Mouse (Mus musculus) embryonic facial prominence, embryonic 13.5 days (tissue): ENCODE results near the gene Lrp1. TPM values are rescaled to one million over a fixed set of nuclear protein-coding genes. Genes with fewer than 3 reads are reported as not detected.

Experiments used
- ATAC-seq: fragments of 200-750 bp; cut with Nextera tagmentation; 2 replicates; pipeline ENCODE4 v1.8.0; 2017; ENCODE audit warnings: low read depth; ENCODE audit not compliant: insufficient number of reproducible peaks, insufficient read depth, low FRiP score, low TSS enrichment
- H3K27ac ChIP-seq: fragments of 300-500 bp; sonication (generic); 2 replicates; pipeline ENCODE4 v1.5.1; 2015; ENCODE audit warnings: moderate library complexity, mild to moderate bottlenecking, inconsistent platforms
- H3K27me3 ChIP-seq: fragments of 300-500 bp; sonication (generic); 2 replicates; pipeline ENCODE4 v1.6.1; 2015; ENCODE audit warnings: mild to moderate bottlenecking, inconsistent platforms
- H3K36me3 ChIP-seq: fragments of 300-500 bp; sonication (generic); 2 replicates; pipeline ENCODE4 v1.6.1; 2015; ENCODE audit warnings: mild to moderate bottlenecking, inconsistent platforms
- H3K4me1 ChIP-seq: fragments of 300-500 bp; sonication (generic); 2 replicates; pipeline ENCODE4 v1.6.1; 2015; ENCODE audit warnings: inconsistent platforms
- H3K4me2 ChIP-seq: fragments of 300-500 bp; sonication (generic); 2 replicates; pipeline ENCODE4 v1.6.1; 2015; ENCODE audit warnings: moderate library complexity, mild to moderate bottlenecking, inconsistent platforms
- H3K4me3 ChIP-seq: fragments of 300-500 bp; sonication (generic); 2 replicates; pipeline ENCODE4 v1.5.1; 2015; ENCODE audit warnings: mild to moderate bottlenecking, inconsistent platforms
- H3K9ac ChIP-seq: fragments of 300-500 bp; sonication (generic); 2 replicates; pipeline ENCODE4 v1.6.1; 2015; ENCODE audit warnings: mild to moderate bottlenecking, inconsistent platforms
- H3K9me3 ChIP-seq: fragments of 300-500 bp; sonication (generic); 2 replicates; pipeline ENCODE4 v1.6.1; 2016; ENCODE audit warnings: inconsistent platforms
- WGBS: fragments of 180-500 bp; shearing (Covaris S2); methylation state at CpG from one replicate; pipeline ENCODE4 v1.1.7; 2015; ENCODE audit warnings: mixed read lengths; 5-methylcytosine and 5-hydroxymethylcytosine counted together
- polyA plus RNA-seq: library from polyadenylated mRNA; unstranded; fragments of >200 nt; fragmentation: Nextera tagmentation; extraction: Ambion mirVana; gene quantifications from 2 replicates; pipeline ENCODE4 v1.2.1, GENCODE M21; 2015

Lrp1 gene
- polyA plus RNA-seq, result 139 and 159 TPM in 2 replicates

DNA sequence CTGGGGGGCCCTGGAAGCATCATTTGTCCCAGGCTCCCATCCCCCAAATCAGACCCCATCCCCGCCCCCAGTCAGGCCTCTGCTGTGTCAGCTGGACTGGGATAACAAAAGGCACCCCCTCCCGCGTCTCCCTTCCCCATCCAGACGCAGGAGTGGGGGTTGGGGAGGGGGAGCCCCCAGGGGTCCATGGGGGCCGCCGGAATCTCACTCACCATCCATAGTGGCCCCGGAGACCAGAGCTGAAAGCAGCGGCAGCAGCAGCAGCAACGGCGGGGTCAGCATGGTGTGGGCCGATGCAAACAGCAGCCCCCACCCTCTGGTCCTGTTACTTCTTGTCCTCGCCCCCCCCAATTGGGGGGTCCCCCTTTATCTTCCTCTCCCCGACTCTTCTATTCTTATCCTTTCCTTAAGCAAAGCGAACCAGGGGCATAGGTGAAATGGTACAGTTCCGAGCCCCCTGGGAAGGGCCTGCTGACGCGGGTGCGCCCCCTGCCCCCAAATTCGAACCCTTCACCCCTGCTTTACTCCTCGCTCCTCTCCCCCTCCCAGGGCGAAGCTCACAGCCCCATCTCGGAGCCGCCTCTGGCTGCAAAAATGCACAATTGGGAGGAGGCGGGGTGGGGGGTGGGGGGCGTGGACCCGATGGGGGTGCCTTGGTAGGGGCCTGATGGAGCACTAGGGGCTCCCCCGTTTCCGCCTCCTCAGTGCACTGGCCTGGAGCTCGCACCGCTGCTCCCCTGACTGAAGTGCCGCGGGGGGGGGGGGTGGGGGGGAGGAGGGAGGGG lies at the start of gene Lrp1:
TSS of gene Lrp1 (minus strand) at position 743 of the 785 bp plus-strand sequence.
- H3K36me3 ChIP-seq, result peaks cover 5% of the 10 kb centered on the region
- H3K4me1 ChIP-seq, result peaks cover 50% of the 10 kb centered on the region
- no peaks in the 10 kb centered on the region for H3K9me3 ChIP-seq
- H3K9ac ChIP-seq, result peak within 1 kb of the TSS; percentile 94
- H3K27me3 ChIP-seq, result no peaks in the 10 kb centered on the region
- peak within 1 kb of the TSS; percentile 98 for H3K27ac ChIP-seq
- under 1% methylated on average over 27 of the region's 32 CpGs for WGBS
- peak; percentile 77 for ATAC-seq
- peak within 1 kb of the TSS; percentile 87 for H3K4me3 ChIP-seq
- H3K4me2 ChIP-seq, result peak within 1 kb of the TSS; percentile 85

DNA sequence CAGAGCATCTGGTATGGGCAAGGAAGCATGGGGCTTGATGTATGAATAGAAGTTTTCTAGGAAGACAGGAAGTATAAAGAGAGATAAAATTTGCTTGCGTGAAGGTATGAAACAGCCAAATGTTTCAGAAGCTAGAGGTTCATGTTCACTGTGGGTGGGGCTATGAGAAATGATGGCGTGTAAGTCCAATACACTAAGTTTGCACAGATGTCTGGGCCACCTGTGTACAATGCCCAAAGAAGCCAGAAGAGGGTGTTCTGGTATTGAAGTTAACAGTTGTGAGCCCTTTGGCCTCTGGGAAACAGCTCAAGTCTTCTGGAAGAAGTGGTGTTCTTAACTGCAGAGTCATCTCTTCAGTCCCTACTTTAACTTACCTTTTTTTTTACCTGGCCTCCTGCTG lies 49.2 kb upstream of the Lrp1 start:
- Histone ChIP-seq H3K9ac (no peak overlapping the region), H3K4me1 (peaks cover 21% of the 10 kb centered on the region), H3K27ac (no peak overlapping the region), H3K4me2 (no peak overlapping the region), H3K9me3 (no peaks in the 10 kb centered on the region), H3K27me3 (no peaks in the 10 kb centered on the region), H3K36me3 (no peaks in the 10 kb centered on the region), H3K4me3 (no peak overlapping the region)
- WGBS, result 80% methylated on average over 2 of the region's 2 CpGs
- no peak for ATAC-seq

DNA sequence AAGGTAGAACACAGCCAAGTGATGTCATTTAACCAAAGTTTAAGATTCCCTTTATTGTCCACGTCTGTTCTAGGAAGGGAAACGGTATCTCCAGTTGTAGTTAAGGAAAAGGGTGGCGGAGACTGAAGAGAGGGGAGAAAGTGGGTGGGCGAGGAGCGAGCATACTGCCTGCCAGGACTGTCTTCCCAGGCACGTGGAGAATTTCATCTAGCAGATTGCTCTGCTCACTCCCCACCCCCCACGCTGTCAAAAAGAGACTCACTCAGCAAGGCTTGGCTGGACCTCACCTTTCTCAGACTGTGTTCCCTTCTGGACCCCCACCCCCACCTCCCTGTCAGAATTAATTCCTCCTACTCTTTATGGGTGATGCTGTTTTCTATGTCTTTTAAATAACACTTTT lies 48.2 kb upstream of the Lrp1 start:
- 12% methylated on average over 7 of the region's 7 CpGs for WGBS
- H3K9me3 ChIP-seq, result no peaks in the 10 kb centered on the region
- H3K9ac ChIP-seq, result peak overlapping the region; percentile 74
- peak overlapping the region; percentile 87 for H3K4me3 ChIP-seq
- H3K4me2 ChIP-seq, result peak overlapping the region; percentile 90
- H3K27ac ChIP-seq, result peak overlapping the region; percentile 100
- peaks cover 8% of the 10 kb centered on the region for H3K36me3 ChIP-seq
- ATAC-seq, result no peak
- H3K4me1 ChIP-seq, result peaks cover 31% of the 10 kb centered on the region
- H3K27me3 ChIP-seq, result no peaks in the 10 kb centered on the region

- H3K4me2 ChIP-seq, result peak within 1 kb of the TSS; percentile 90
- peaks cover 16% of the 10 kb centered on the region for H3K36me3 ChIP-seq
- no peaks in the 10 kb centered on the region for H3K9me3 ChIP-seq
- ATAC-seq, result peak; percentile 56
- peaks cover 39% of the 10 kb centered on the region for H3K4me1 ChIP-seq
- peak within 1 kb of the TSS; percentile 100 for H3K27ac ChIP-seq
- WGBS, result 1% methylated on average over 39 of the region's 40 CpGs
- H3K27me3 ChIP-seq, result no peaks in the 10 kb centered on the region
- H3K9ac ChIP-seq, result peak within 1 kb of the TSS; percentile 94
- peak within 1 kb of the TSS; percentile 87 for H3K4me3 ChIP-seq
Measured at GRCm38 (mm10) chr10:127668093-127669050, 47.4 kb upstream of the Lrp1 start, which contains the start of gene Nab2. TSS of gene Nab2 (minus strand) at chr10:127668568.

DNA sequence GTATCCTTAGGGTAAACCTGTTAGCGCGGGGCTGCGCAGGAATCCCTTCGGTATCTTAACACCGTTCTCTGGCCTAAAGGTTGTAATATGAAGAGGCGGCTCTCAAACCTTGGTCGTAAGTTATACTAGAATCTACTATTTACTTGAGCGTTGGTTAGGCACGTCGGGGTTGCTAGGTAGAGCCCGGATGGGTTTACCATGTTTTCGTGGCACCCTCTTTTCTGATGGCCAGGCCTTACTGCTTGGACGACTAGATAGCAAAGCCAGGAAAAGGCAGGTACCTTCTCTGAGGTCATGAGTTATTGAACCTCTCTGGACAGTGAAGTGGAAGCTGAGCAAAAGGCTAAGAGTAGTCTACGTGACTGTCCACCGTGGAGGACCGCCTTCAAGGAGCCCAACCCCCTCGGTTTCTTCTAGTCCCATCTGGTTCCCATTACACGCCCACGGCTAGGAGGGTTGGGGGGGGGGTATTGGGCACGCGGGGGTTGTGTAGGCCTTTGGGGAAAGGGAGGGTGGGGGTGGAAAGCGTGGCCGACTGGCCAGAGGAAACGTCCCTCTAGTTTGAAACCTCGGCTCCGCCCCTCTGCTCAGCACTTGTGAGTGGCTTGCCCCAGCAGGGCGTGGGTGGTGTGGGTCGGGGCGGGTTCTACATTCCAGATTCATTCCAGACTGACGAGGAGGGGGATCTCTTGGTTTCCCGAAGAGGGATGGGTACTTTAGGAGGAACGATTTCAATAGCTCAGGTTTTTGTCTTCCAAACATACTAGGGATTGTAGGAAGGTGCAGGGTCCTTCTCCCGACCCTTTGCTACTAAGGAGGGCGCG lies 46.5 kb upstream of the Lrp1 start:
- Histone ChIP-seq H3K9me3 (no peaks in the 10 kb centered on the region), H3K4me1 (peaks cover 48% of the 10 kb centered on the region), H3K27me3 (no peaks in the 10 kb centered on the region), H3K27ac (peak overlapping the region; percentile 100), H3K4me2 (peak overlapping the region; percentile 90), H3K9ac (peak overlapping the region; percentile 94), H3K36me3 (peaks cover 25% of the 10 kb centered on the region), H3K4me3 (peak overlapping the region; percentile 87)
- WGBS, result under 1% methylated on average over 35 of the region's 35 CpGs
- ATAC-seq, result peak; percentile 71

- H3K9me3 ChIP-seq, result no peaks in the 10 kb centered on the region
- H3K4me3 ChIP-seq, result peak within 1 kb of the TSS; percentile 87
- H3K27me3 ChIP-seq, result no peaks in the 10 kb centered on the region
- under 1% methylated on average over 69 of the region's 73 CpGs for WGBS
- peaks cover 56% of the 10 kb centered on the region for H3K4me1 ChIP-seq
- peaks cover 30% of the 10 kb centered on the region for H3K36me3 ChIP-seq
- H3K9ac ChIP-seq, result peak within 1 kb of the TSS; percentile 94
- peak within 1 kb of the TSS; percentile 90 for H3K4me2 ChIP-seq
- peak; percentile 65 for ATAC-seq
- peak within 1 kb of the TSS; percentile 100 for H3K27ac ChIP-seq
Measured at GRCm38 (mm10) chr10:127666501-127667268, 45.7 kb upstream of the Lrp1 start, which contains the start of gene Nemp1. TSS of gene Nemp1 (plus strand) at chr10:127666901.

- no peak for ATAC-seq
- peak overlapping the region; percentile 94 for H3K9ac ChIP-seq
- peaks cover 41% of the 10 kb centered on the region for H3K36me3 ChIP-seq
- no peaks in the 10 kb centered on the region for H3K9me3 ChIP-seq
- H3K4me1 ChIP-seq, result peaks cover 66% of the 10 kb centered on the region
- peak overlapping the region; percentile 100 for H3K27ac ChIP-seq
- WGBS, result 3% methylated on average over 14 of the region's 14 CpGs
- peak overlapping the region; percentile 90 for H3K4me2 ChIP-seq
- no peaks in the 10 kb centered on the region for H3K27me3 ChIP-seq
- H3K4me3 ChIP-seq, result peak overlapping the region; percentile 87
Measured at GRCm38 (mm10) chr10:127665366-127666181, 44.6 kb upstream of the Lrp1 start.

- peaks cover 68% of the 10 kb centered on the region for H3K4me1 ChIP-seq
- H3K27ac ChIP-seq, result peak overlapping the region; percentile 86; the same call in 1 of the 2 replicates
- peak overlapping the region; percentile 90 for H3K4me2 ChIP-seq
- H3K9me3 ChIP-seq, result no peaks in the 10 kb centered on the region
- peaks cover 48% of the 10 kb centered on the region for H3K36me3 ChIP-seq
- ATAC-seq, result no peak
- H3K27me3 ChIP-seq, result no peaks in the 10 kb centered on the region
- peak overlapping the region; percentile 87 for H3K4me3 ChIP-seq
- WGBS, result 27% methylated on average over 13 of the region's 13 CpGs
- peak overlapping the region; percentile 94 for H3K9ac ChIP-seq
Measured at GRCm38 (mm10) chr10:127664891-127665290, 43.9 kb upstream of the Lrp1 start.

DNA sequence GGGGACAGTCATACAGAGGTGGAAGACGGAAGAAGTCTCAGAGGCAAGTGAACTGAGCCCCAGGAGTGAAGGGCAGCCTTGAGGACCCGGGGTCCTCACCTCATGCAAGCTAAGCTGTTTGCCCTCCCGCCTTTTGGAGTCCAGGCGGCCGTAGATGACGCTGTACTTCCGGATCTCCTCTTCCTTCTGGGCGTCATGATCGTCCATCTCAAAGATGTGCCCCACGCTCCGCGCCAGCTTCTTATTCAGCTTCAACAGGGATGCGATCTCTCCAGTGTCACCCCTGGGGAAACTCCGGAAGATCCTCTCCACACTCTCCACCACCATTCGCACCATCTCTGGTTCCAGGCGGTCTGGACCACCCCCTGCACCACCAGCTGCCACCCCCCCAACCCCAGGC lies 43.2 kb upstream of the Lrp1 start:
- ATAC-seq, result no peak
- WGBS, result 28% methylated on average over 16 of the region's 16 CpGs
- Histone ChIP-seq H3K36me3 (peaks cover 53% of the 10 kb centered on the region), H3K4me3 (peak overlapping the region; percentile 87), H3K9me3 (no peaks in the 10 kb centered on the region), H3K27ac (peak overlapping the region; percentile 86; the same call in 1 of the 2 replicates), H3K9ac (peak overlapping the region; percentile 94), H3K4me1 (peaks cover 63% of the 10 kb centered on the region), H3K27me3 (no peaks in the 10 kb centered on the region), H3K4me2 (peak overlapping the region; percentile 90)
